Mouse (Mus musculus): Measurements from ENCODE around the gene Cap2.

GRCm38 (mm10) chr13:46659211-46659610 lies 157.6 kb downstream of the Cap2 start:
- TF ChIP-seq TAL1 (IDR thresholded peaks at IDR 0.05; ENCODE audit: low read length) (no peak), GATA1 (IDR thresholded peaks at IDR 0.05; ENCODE audit: low read length) (no peak)

Measured in erythroblast, embryonic 14.5 days (primary cell).